Mouse (Mus musculus) thymus, adult 2 months (tissue): ENCODE data around the gene Etv6.

Experiments used
- CTCF ChIP-seq: fragments of 200-500 bp; IDR thresholded peaks from 2 replicates; pipeline ENCODE4 v1.5.1; 2012; ENCODE audit warnings: mild to moderate bottlenecking, control low read depth, low read length, moderate library complexity, borderline replicate concordance; ENCODE audit not compliant: control insufficient read depth, poor library complexity, insufficient read depth; ENCODE audit errors: extremely low read depth
- POLR2A ChIP-seq: fragments of 200-500 bp; IDR thresholded peaks from 2 replicates; pipeline ENCODE4 v1.6.1; 2012; ENCODE audit warnings: mild to moderate bottlenecking, low read length, control low read depth, moderate library complexity; ENCODE audit not compliant: control insufficient read depth, poor library complexity, insufficient read depth; ENCODE audit errors: extremely low read depth

GRCm38 (mm10) chr6:134211458-134211776 is 175.9 kb downstream of the Etv6 start:
- no peak for TF ChIP-seq CTCF
- no peak for TF ChIP-seq POLR2A
